Mouse (Mus musculus) olfactory bulb, adult 2 months (tissue): ENCODE measurements around the gene Gmeb1.

Experiments
- CTCF ChIP-seq: fragments of 200-500 bp; IDR thresholded peaks from 2 replicates; pipeline ENCODE4 v1.5.1; 2012; ENCODE audit warnings: low read depth, mild to moderate bottlenecking, low read length, moderate library complexity; ENCODE audit not compliant: insufficient read depth
- POLR2A ChIP-seq: fragments of 200-500 bp; IDR thresholded peaks from 2 replicates; pipeline ENCODE4 v1.6.1; 2012; ENCODE audit warnings: mild to moderate bottlenecking, low read depth, low read length, moderate library complexity; ENCODE audit not compliant: insufficient read depth

DNA sequence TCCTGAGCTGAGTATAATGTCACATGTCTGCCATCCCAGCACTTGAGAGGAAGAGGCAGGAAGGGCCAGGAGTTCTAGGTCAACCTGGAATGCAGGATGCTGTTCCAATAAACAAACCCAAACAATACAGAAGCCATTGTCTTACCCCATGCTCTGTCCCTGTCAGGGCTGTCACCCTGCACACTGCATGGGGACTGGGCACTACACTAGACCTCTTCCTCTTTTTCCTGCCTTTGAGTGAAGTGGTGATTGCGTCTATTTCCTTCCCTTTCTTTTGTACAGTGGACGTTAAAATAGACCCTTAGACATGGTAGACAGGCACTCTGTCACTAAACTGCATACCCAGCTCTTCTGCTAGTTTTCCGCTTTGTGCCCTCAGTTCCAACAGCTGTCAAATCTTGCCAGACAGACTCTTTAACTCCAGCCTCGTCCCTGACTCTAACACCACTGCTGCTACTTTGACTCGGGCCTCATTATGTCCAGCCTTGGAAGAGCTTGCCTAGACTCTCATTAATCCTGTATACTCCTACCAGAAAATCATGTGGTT, 13.9 kb downstream of the Gmeb1 start:
- no peak for TF ChIP-seq POLR2A
- no peak for TF ChIP-seq CTCF
